Comparison of ENCODE assay signal across 8 mouse cellular contexts in genomic region chr13:75709026-75709778, GRCm38 (mm10). TPM values are rescaled to one million over a fixed set of nuclear protein-coding genes. Genes with fewer than 3 reads are reported as not detected.
DNase-seq lines count a peak whose midpoint lies in the region; ATAC-seq and TF ChIP-seq lines count a peak whose summit lies in the region.

No protein-coding gene starts in this region.

- H3K9ac ChIP-seq in kidney, embryonic 16.5 days (replicated peaks; ENCODE audit: low read length), result peak overlapping the region; percentile 78; the same call in 1 of the 2 replicates
- H3K9ac ChIP-seq in ES-E14 (ENCODE audit: insufficient read depth, low read depth, low read length, poor library complexity, severe bottlenecking), result peak overlapping the region; percentile 15; the same call in 1 of the 2 replicates
- no peak overlapping the region for H3K9ac ChIP-seq in neural tube, embryonic 12.5 days

- in situ Hi-C loops in ES-E14 (cut with MboI; ENCODE audit: low sequenced_read_pairs in 2 of 2, unreplicated experiment in 2 of 2), result no loop called here

- H3K9me3 ChIP-seq in kidney, embryonic 16.5 days (ENCODE audit: low read length), result no peaks in the 10 kb centered on the region
- H3K9me3 ChIP-seq in ES-E14 (ENCODE audit: control insufficient read depth, insufficient read depth, low read depth, low read length), result no peaks in the 10 kb centered on the region
- H3K9me3 ChIP-seq in neural tube, embryonic 12.5 days, result no peaks in the 10 kb centered on the region

- H3K36me3 ChIP-seq in kidney, embryonic 16.5 days (ENCODE audit: insufficient read depth, low read length), result no peaks in the 10 kb centered on the region
- 0 out of 2 replicates have a peak, but pooled peaks cover 3% of the 10 kb centered on the region for H3K36me3 ChIP-seq in ES-E14 (ENCODE audit: control insufficient read depth, insufficient read depth, low read length, poor library complexity, severe bottlenecking)
- H3K36me3 ChIP-seq in neural tube, embryonic 12.5 days, result no peaks in the 10 kb centered on the region

- DNase-seq in kidney, postnatal 14 days, result no peak
- no peak for DNase-seq in ES-E14 (ENCODE audit: low read depth, low spot score)
- DNase-seq in left cerebral cortex, postnatal 25 days (ENCODE audit: low spot score in 2 of 2), result peak; percentile 17 to 71
- no peak for DNase-seq in cerebellum, adult 11 months

- no peak overlapping the region for H3K27ac ChIP-seq in kidney, embryonic 16.5 days (ENCODE audit: low read length)
- no peak overlapping the region for H3K27ac ChIP-seq in ES-E14 (ENCODE audit: insufficient read depth, low read depth, low read length, poor library complexity, severe bottlenecking)
- H3K27ac ChIP-seq in neural tube, embryonic 12.5 days, result no peak overlapping the region

- H3K4me1 ChIP-seq in kidney, embryonic 16.5 days (ENCODE audit: insufficient read depth, low read length), result peaks cover 9% of the 10 kb centered on the region; the same call in 1 of the 2 replicates
- peaks cover 3 to 13% of the 10 kb centered on the region in 2 experiments; a peak in 3 of 4 replicates for H3K4me1 ChIP-seq in ES-E14 (ENCODE audit: control insufficient read depth in 2 of 2, insufficient read depth in 2 of 2, low read length in 2 of 2, poor library complexity in 1 of 2)
- H3K4me1 ChIP-seq in neural tube, embryonic 12.5 days, result no peaks in the 10 kb centered on the region

- no peak for ATAC-seq in kidney, embryonic 16.5 days (ENCODE audit: low FRiP score, low TSS enrichment)
- 0 out of 2 replicates have a peak, but pooled peaks have one; percentile 6 for ATAC-seq in erythroblast, adult 5-6 weeks (replicated peaks; ENCODE audit: low FRiP score, poor library complexity, severe bottlenecking)
- no peak for ATAC-seq in neural tube, embryonic 12.5 days (ENCODE audit: low FRiP score, low read depth)
- no peak for ATAC-seq in inflammation-experienced regulatory T-cells, adult 6 months

- H3K4me3 ChIP-seq in kidney, embryonic 16.5 days (ENCODE audit: low read length), result peak overlapping the region; percentile 78
- H3K4me3 ChIP-seq in ES-E14 (ENCODE audit: insufficient read depth in 1 of 2, low read depth in 1 of 2, low read length in 2 of 2, poor library complexity in 1 of 2, severe bottlenecking in 1 of 2), result peak overlapping the region; percentile 93 to 96
- H3K4me3 ChIP-seq in neural tube, embryonic 12.5 days, result peak overlapping the region; percentile 73

- no peaks in the 10 kb centered on the region for H3K27me3 ChIP-seq in kidney, embryonic 16.5 days (ENCODE audit: insufficient read depth, low read length)
- peaks cover 6% of the 10 kb centered on the region; the same call in 1 of the 2 replicates for H3K27me3 ChIP-seq in neural tube, embryonic 12.5 days (replicated peaks)

- intact Hi-C loops in left cerebral cortex, postnatal 25 days (cut with DNase I), result loop anchor here (2.0 to 5.0 kb wide), 5 partner anchors 33 to 482 kb away; partner anchors contain the start of gene Rhobtb3

- H3K4me2 ChIP-seq in kidney, embryonic 16.5 days (replicated peaks; ENCODE audit: low read depth, low read length), result peak overlapping the region; percentile 73
- H3K4me2 ChIP-seq in neural tube, embryonic 12.5 days (replicated peaks), result peak overlapping the region; percentile 84

- 45% methylated on average over 4 of the region's 4 CpGs for WGBS in kidney, embryonic 16.5 days
- 56% methylated on average over 4 of the region's 4 CpGs for WGBS in neural tube, embryonic 12.5 days

TF ChIP-seq in ES-E14, 5 proteins besides CTCF, POLR2A, EP300 and RAD21:
- TF ChIP-seq ZC3H11A (IDR thresholded peaks at IDR 0.05; ENCODE audit: borderline replicate concordance, low read depth, low read length) (no peak), HCFC1 (IDR thresholded peaks at IDR 0.05; ENCODE audit: borderline replicate concordance, insufficient read depth, low read length) (no peak), CHD2 (IDR thresholded peaks at IDR 0.05; ENCODE audit: low read depth, low read length) (no peak), MAFK (IDR thresholded peaks at IDR 0.05; ENCODE audit: insufficient read depth, low read depth, low read length) (no peak), ZNF384 (IDR thresholded peaks at IDR 0.05; ENCODE audit: low read depth, low read length) (no peak)

RNA-seq across cellular contexts. Expression of gene Ell2, which starts 2.6 kb away (rescaled TPM):
- polyA plus RNA-seq in kidney, embryonic 16.5 days (2015; fragmentation: Nextera tagmentation; extraction: Ambion mirVana), result 4.2 and 5.1 TPM in 2 replicates
- total RNA-seq in ES-E14 (2012; rRNA removed), result 21.4 and 26.7 TPM in 2 replicates
- 59.4 and 99.9 TPM in 2 replicates for total RNA-seq in erythroblast, adult 5-6 weeks (2015; ENCODE audit: low replicate concordance)
- total RNA-seq in erythroblast, adult 5-6 weeks (2017; ENCODE audit: low replicate concordance), result 60.4 and 93.9 TPM in 2 replicates
- total RNA-seq in left cerebral cortex, postnatal 25 days (2021), result 10 to 100 TPM; 54.1 to 55.9 TPM
- polyA plus RNA-seq in neural tube, embryonic 12.5 days (2016; fragmentation: Nextera tagmentation; extraction: Ambion mirVana), result 5.1 and 6.6 TPM in 2 replicates
- 1 to 10 TPM; 4.5 to 6.7 (median 5.4) TPM for polyA plus RNA-seq in inflammation-experienced regulatory T-cells, adult 6 months (2017; shearing (Covaris generic))

Comparison
In these comparisons a context has a peak if more than half of its experiments do, and no peak if none do; other contexts are left out.
1. DNase-seq: peak in left cerebral cortex, postnatal 25 days (2 of 2); none in kidney, postnatal 14 days (single experiment), ES-E14 (single experiment) and cerebellum, adult 11 months (single experiment).
2. Peak in every context shown above with its lines, with median percentiles within 50 percentile points of each other: H3K4me3 ChIP-seq.